Mouse (Mus musculus): ENCODE results near the gene Slc38a4. TPM values are rescaled to one million over a fixed set of nuclear protein-coding genes. Genes with fewer than 3 reads are reported as not detected.

Slc38a4 gene
- polyA plus RNA-seq, 1 experiment from 2014 or later, result 71.1 TPM

DNA sequence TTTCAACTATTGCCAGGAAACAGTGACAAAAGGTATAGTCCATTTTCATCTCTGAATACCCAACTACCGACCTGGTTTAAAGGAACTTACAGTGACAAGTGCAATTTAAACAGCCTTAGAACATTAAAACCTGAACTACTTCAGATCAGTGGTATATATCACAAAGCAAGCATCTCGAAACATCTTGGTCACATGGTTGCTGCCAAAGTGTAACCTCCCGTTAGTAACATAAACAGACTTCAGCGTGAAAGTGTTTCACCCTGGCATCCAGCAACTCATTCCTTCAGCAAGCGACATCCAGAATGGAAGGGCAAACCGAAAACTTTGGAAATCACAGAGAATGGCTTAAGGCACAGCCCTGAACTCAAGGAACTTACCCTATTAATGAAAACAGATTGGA, 29.1 kb downstream of the Slc38a4 start:
- H3K4me1 ChIP-seq (ENCODE audit: control insufficient read depth, insufficient read depth, low read length), result no peaks in the 10 kb centered on the region
- no peak overlapping the region for H3K9ac ChIP-seq (replicated peaks; ENCODE audit: low read length)
- H3K27me3 ChIP-seq (ENCODE audit: control insufficient read depth, insufficient read depth, low read length), result no peaks in the 10 kb centered on the region
- ATAC-seq (replicated peaks; ENCODE audit: insufficient number of reproducible peaks, low FRiP score, low TSS enrichment, low read depth) (no peak), DNase-seq (ENCODE audit: low spot score) (no peak)
- H3K4me2 ChIP-seq (ENCODE audit: low read depth, low read length), result no peak overlapping the region
- no peaks in the 10 kb centered on the region for H3K9me3 ChIP-seq (replicated peaks; ENCODE audit: control insufficient read depth, low read length)
- no peak overlapping the region for H3K4me3 ChIP-seq (ENCODE audit: low read depth, low read length)
- no peaks in the 10 kb centered on the region for H3K36me3 ChIP-seq (replicated peaks; ENCODE audit: control insufficient read depth, insufficient read depth, low read depth, low read length)
- no peak overlapping the region for H3K27ac ChIP-seq (replicated peaks; ENCODE audit: low read depth, low read length)
- 80% methylated on average over 6 of the region's 6 CpGs for WGBS

DNA sequence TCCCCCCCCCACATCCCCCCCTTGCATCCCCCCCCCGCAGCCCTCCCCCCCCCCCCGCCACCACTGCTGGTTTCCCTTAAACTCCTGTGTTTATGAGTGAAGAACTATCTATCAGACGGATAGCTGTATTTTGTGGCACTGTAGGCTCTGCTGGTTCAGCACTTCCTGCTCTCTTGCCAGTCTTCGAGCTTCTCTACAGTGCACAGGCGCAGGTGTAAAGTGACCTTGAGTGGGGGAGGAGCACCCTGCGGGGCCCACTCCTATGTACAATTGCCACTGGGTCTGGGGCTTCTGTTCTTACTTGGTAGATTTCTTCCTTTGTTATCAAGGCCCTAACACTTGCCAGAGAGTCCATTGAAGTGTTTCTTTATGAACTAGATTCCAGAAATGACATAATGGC, 33.0 kb downstream of the Slc38a4 start:
- no peaks in the 10 kb centered on the region for H3K9me3 ChIP-seq (replicated peaks; ENCODE audit: control insufficient read depth, low read length)
- DNase-seq (ENCODE audit: low spot score), result no peak
- no peak overlapping the region for H3K27ac ChIP-seq (replicated peaks; ENCODE audit: low read depth, low read length)
- H3K36me3 ChIP-seq (replicated peaks; ENCODE audit: control insufficient read depth, insufficient read depth, low read depth, low read length), result no peaks in the 10 kb centered on the region
- no peaks in the 10 kb centered on the region for H3K27me3 ChIP-seq (ENCODE audit: control insufficient read depth, insufficient read depth, low read length)
- 84% methylated on average over 4 of the region's 6 CpGs for WGBS
- H3K4me2 ChIP-seq (ENCODE audit: low read depth, low read length), result no peak overlapping the region
- no peak overlapping the region for H3K4me3 ChIP-seq (ENCODE audit: low read depth, low read length)
- H3K4me1 ChIP-seq (ENCODE audit: control insufficient read depth, insufficient read depth, low read length), result no peaks in the 10 kb centered on the region
- no peak for ATAC-seq (replicated peaks; ENCODE audit: insufficient number of reproducible peaks, low FRiP score, low TSS enrichment, low read depth)
- no peak overlapping the region for H3K9ac ChIP-seq (replicated peaks; ENCODE audit: low read length)

DNA sequence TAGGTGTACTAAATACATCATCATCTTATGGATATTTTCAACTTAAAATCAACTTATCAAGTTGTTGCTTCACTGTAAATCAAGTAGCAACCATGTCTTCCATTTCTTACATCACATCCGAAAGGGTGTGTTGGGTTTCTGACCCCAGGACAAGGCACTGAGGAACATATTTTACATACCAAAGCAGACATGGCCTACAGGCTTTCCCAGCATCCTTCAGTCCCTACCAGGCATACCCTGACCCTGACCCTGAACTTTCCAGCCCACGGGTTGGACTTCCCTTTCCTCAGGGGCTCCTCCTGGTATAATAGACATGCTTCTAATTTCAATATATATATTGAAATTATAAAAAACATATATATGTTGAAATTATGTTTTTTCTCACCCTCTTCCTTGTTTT, 33.5 kb downstream of the Slc38a4 start:
- H3K27ac ChIP-seq (replicated peaks; ENCODE audit: low read depth, low read length), result no peak overlapping the region
- ATAC-seq (replicated peaks; ENCODE audit: insufficient number of reproducible peaks, low FRiP score, low TSS enrichment, low read depth) (no peak), DNase-seq (ENCODE audit: low spot score) (no peak)
- no peak overlapping the region for H3K9ac ChIP-seq (replicated peaks; ENCODE audit: low read length)
- no peaks in the 10 kb centered on the region for H3K9me3 ChIP-seq (replicated peaks; ENCODE audit: control insufficient read depth, low read length)
- WGBS, result 79% methylated on average over 2 of the region's 2 CpGs
- no peaks in the 10 kb centered on the region for H3K27me3 ChIP-seq (ENCODE audit: control insufficient read depth, insufficient read depth, low read length)
- no peak overlapping the region for H3K4me2 ChIP-seq (ENCODE audit: low read depth, low read length)
- no peaks in the 10 kb centered on the region for H3K4me1 ChIP-seq (ENCODE audit: control insufficient read depth, insufficient read depth, low read length)
- no peak overlapping the region for H3K4me3 ChIP-seq (ENCODE audit: low read depth, low read length)
- no peaks in the 10 kb centered on the region for H3K36me3 ChIP-seq (replicated peaks; ENCODE audit: control insufficient read depth, insufficient read depth, low read depth, low read length)

DNA sequence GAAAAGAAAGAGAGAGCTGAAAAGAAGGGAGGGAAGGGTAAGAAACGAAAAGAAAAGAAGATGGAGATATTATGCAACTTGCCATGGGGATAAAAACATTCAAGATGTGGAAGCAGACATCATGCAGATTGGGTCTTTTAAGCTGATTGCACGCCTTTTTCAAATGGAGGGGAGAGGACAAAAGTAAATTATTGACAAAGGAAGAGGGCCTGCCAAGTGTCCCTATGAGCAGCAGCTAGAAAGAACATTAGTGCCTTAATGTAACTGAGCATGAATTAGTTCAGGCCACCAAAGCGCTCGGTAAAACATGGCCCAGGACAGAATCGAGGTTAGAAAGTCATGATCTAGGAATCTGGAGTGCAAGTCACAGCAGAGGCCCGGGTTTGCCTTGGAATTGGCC, 35.5 kb downstream of the Slc38a4 start:
- H3K27me3 ChIP-seq (ENCODE audit: control insufficient read depth, insufficient read depth, low read length), result no peaks in the 10 kb centered on the region
- 88% methylated on average over 6 of the region's 6 CpGs for WGBS
- no peak overlapping the region for H3K9ac ChIP-seq (replicated peaks; ENCODE audit: low read length)
- ATAC-seq (replicated peaks; ENCODE audit: insufficient number of reproducible peaks, low FRiP score, low TSS enrichment, low read depth) (no peak), DNase-seq (ENCODE audit: low spot score) (no peak)
- H3K4me1 ChIP-seq (ENCODE audit: control insufficient read depth, insufficient read depth, low read length), result no peaks in the 10 kb centered on the region
- no peak overlapping the region for H3K4me2 ChIP-seq (ENCODE audit: low read depth, low read length)
- H3K9me3 ChIP-seq (replicated peaks; ENCODE audit: control insufficient read depth, low read length), result no peaks in the 10 kb centered on the region
- H3K4me3 ChIP-seq (ENCODE audit: low read depth, low read length), result no peak overlapping the region
- H3K36me3 ChIP-seq (replicated peaks; ENCODE audit: control insufficient read depth, insufficient read depth, low read depth, low read length), result no peaks in the 10 kb centered on the region
- H3K27ac ChIP-seq (replicated peaks; ENCODE audit: low read depth, low read length), result no peak overlapping the region

DNA sequence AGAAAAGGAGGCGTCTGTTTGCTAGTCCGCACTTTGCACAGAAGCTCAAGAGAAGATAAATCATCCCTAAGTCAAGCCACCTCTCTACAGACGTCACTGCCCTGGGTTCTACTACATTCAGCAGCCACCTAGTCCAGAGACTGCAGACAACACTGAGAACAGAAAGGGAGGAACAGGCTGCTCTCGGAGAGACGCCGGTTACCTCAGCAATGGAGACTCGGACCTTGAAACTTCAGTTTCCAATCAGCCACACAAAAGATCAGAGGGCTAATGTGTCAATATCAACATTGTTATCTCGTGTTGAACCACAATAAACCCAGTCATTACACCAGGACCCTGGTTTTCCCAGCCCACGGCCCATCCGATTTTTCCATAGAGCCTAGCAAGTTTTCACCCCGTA, 36.4 kb downstream of the Slc38a4 start:
- no peaks in the 10 kb centered on the region for H3K9me3 ChIP-seq (replicated peaks; ENCODE audit: control insufficient read depth, low read length)
- ATAC-seq (replicated peaks; ENCODE audit: insufficient number of reproducible peaks, low FRiP score, low TSS enrichment, low read depth), result no peak
- 92% methylated on average over 11 of the region's 11 CpGs for WGBS

DNA sequence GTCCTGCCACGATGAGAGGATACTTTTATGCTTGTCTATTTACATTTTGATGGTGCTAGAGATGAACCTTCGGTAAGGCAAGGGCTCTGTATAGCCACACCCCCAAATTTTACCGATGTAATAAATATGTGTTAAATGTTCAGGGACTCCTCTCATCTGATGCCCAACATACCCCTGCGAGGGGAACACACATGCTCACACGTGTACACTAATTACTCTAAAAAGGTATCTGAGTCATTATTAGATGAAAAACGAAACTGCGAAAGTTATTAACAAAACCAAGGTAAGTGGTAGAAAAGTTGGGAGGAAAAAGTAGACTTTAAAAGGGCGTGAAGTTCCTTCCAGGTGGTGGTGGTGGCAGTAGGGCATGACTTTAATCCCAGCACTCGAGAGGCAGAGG, 38.6 kb downstream of the Slc38a4 start:
- H3K4me1 ChIP-seq (ENCODE audit: control insufficient read depth, insufficient read depth, low read length), result no peaks in the 10 kb centered on the region
- WGBS, result 91% methylated on average over 9 of the region's 9 CpGs
- H3K4me3 ChIP-seq (ENCODE audit: low read depth, low read length), result no peak overlapping the region
- no peak for ATAC-seq (replicated peaks; ENCODE audit: insufficient number of reproducible peaks, low FRiP score, low TSS enrichment, low read depth)
- DNase-seq (ENCODE audit: low spot score), result no peak
- H3K27me3 ChIP-seq (ENCODE audit: control insufficient read depth, insufficient read depth, low read length), result no peaks in the 10 kb centered on the region
- H3K36me3 ChIP-seq (replicated peaks; ENCODE audit: control insufficient read depth, insufficient read depth, low read depth, low read length), result no peaks in the 10 kb centered on the region
- H3K9me3 ChIP-seq (replicated peaks; ENCODE audit: control insufficient read depth, low read length), result no peaks in the 10 kb centered on the region
- no peak overlapping the region for H3K4me2 ChIP-seq (ENCODE audit: low read depth, low read length)
- no peak overlapping the region for H3K27ac ChIP-seq (replicated peaks; ENCODE audit: low read depth, low read length)
- H3K9ac ChIP-seq (replicated peaks; ENCODE audit: low read length), result no peak overlapping the region

More for the DNA sequence above, 36.4 kb downstream of the Slc38a4 start:
- no peaks in the 10 kb centered on the region for H3K27me3 ChIP-seq (ENCODE audit: control insufficient read depth, insufficient read depth, low read length)
- no peaks in the 10 kb centered on the region for H3K36me3 ChIP-seq (replicated peaks; ENCODE audit: control insufficient read depth, insufficient read depth, low read depth, low read length)
- no peak overlapping the region for H3K4me3 ChIP-seq (ENCODE audit: low read depth, low read length)
- H3K4me1 ChIP-seq (ENCODE audit: control insufficient read depth, insufficient read depth, low read length), result no peaks in the 10 kb centered on the region
- DNase-seq (ENCODE audit: low spot score), result no peak
- H3K9ac ChIP-seq (replicated peaks; ENCODE audit: low read length), result no peak overlapping the region
- no peak overlapping the region for H3K4me2 ChIP-seq (ENCODE audit: low read depth, low read length)
- no peak overlapping the region for H3K27ac ChIP-seq (replicated peaks; ENCODE audit: low read depth, low read length)

DNA sequence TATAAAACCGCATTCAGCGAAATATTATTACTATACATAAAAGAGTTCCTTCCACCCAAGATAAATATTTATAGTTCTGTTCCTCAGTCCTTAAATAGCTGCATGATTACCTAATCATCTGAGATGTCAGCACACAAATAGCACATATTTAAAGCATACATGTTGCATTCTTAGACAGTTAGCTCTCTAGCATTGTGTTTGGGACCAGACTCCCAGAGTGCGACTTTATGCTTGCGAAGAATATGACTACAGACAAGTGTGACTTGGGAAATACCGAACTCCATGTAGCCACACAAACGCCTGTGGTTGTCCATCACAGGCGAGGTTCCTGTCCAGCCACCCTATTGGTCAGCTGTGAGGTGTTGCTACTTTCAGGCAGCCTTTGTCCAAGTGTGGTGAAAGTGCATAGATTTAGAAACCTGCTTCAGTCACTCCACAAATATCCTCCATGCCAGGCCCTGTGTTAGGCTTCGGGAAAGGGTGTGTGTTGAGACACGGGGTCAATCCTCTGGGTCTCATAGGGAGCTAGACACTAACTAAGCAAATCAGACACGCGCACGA, 40.6 kb downstream of the Slc38a4 start:
- H3K4me1 ChIP-seq (ENCODE audit: control insufficient read depth, insufficient read depth, low read length), result no peaks in the 10 kb centered on the region
- no peaks in the 10 kb centered on the region for H3K27me3 ChIP-seq (ENCODE audit: control insufficient read depth, insufficient read depth, low read length)
- H3K9ac ChIP-seq (replicated peaks; ENCODE audit: low read length), result no peak overlapping the region
- no peak for ATAC-seq (replicated peaks; ENCODE audit: insufficient number of reproducible peaks, low FRiP score, low TSS enrichment, low read depth)
- H3K4me2 ChIP-seq (ENCODE audit: low read depth, low read length), result no peak overlapping the region
- 93% methylated on average over 12 of the region's 12 CpGs for WGBS
- no peak overlapping the region for H3K4me3 ChIP-seq (ENCODE audit: low read depth, low read length)
- no peak overlapping the region for H3K27ac ChIP-seq (replicated peaks; ENCODE audit: low read depth, low read length)
- no peak for DNase-seq (ENCODE audit: low spot score)
- no peaks in the 10 kb centered on the region for H3K9me3 ChIP-seq (replicated peaks; ENCODE audit: control insufficient read depth, low read length)
- no peaks in the 10 kb centered on the region for H3K36me3 ChIP-seq (replicated peaks; ENCODE audit: control insufficient read depth, insufficient read depth, low read depth, low read length)

DNA sequence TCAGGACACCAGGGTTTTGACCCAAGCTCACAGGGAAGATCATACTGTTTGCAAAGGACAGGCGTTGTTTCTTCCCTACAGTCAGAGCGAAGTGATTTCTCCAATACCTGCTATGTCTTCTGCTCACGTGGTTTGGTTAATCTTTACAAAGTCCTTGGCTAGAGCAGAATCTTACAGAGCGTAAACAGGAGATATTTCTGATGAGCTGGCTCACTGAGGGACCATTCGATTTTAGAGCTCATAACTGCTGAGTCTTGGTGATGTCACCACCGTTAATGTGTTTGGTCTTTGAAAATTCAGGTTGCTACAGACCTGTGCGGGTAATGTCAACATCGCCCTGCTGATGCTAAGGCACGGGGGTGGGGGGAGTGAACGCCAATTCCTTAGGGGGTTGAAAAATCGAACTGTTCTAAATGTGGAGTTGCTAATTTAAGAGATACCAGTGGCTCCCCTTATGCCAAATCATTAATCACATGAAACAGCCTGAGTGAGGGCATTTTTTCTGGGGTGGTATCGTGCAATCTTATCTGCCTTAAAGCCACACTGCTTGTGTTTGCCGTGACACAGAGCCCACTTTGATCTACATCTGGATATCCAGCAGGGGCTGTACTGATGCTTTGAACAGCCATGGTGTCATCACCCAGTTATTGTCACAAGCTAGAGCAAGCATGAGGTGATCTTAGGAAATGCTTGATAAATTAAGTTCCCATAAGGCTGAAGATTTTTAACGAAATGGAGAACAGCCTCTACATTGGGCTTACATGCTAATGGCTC, 44.0 kb downstream of the Slc38a4 start:
- Histone ChIP-seq H3K9ac (replicated peaks; ENCODE audit: low read length) (no peak overlapping the region), H3K9me3 (replicated peaks; ENCODE audit: control insufficient read depth, low read length) (no peaks in the 10 kb centered on the region), H3K4me2 (ENCODE audit: low read depth, low read length) (no peak overlapping the region), H3K4me1 (ENCODE audit: control insufficient read depth, insufficient read depth, low read length) (no peaks in the 10 kb centered on the region), H3K27me3 (ENCODE audit: control insufficient read depth, insufficient read depth, low read length) (no peaks in the 10 kb centered on the region), H3K4me3 (ENCODE audit: low read depth, low read length) (no peak overlapping the region), H3K27ac (replicated peaks; ENCODE audit: low read depth, low read length) (no peak overlapping the region), H3K36me3 (replicated peaks; ENCODE audit: control insufficient read depth, insufficient read depth, low read depth, low read length) (no peaks in the 10 kb centered on the region)
- no peak for ATAC-seq (replicated peaks; ENCODE audit: insufficient number of reproducible peaks, low FRiP score, low TSS enrichment, low read depth)
- DNase-seq (ENCODE audit: low spot score), result no peak
- 92% methylated on average over 14 of the region's 14 CpGs for WGBS

Measured in embryonic facial prominence, embryonic 11.5 days (tissue).